Mouse (Mus musculus) gastrocnemius, postnatal 14 days (tissue): ENCODE data around the gene 6430548M08Rik. TPM values are rescaled to one million over a fixed set of nuclear protein-coding genes. Genes with fewer than 3 reads are reported as not detected.

Source experiments
- DNase-seq: peaks from one replicate; pipeline ENCODE4 v3.0.0; 2021; ENCODE audit warnings: mixed read lengths
- intact Hi-C: fragments of 180-260 bp; cut with DNase I; formaldehyde crosslinking; loops from one replicate; pipeline ENCODE4 v1.15.1; 2025; ENCODE audit warnings: low total_unique reads
- long read RNA-seq, 2 experiments: library from polyadenylated mRNA; stranded (forward); transcript quantifications; one replicate each; pipeline ENCODE4 v2.0.0; 2021
- total RNA-seq, 2 experiments: library from RNA; stranded (reverse); gene quantifications; 2 replicates each; pipeline ENCODE4 v1.2.3; 2021

6430548M08Rik gene
- total RNA-seq = 10 to 100 TPM; 16.7 to 20.3 TPM
- long read RNA-seq, experiment 1, full-length matches to known transcripts = 7 of 15 reads
- long read RNA-seq, experiment 1, partial matches to known transcripts = 7 of 15 reads
- long read RNA-seq, experiment 1, other reads (novel, unspliced or antisense) = 1 of 15 reads
- long read RNA-seq, experiment 2, full-length matches to known transcripts = 10 of 17 reads
- long read RNA-seq, experiment 2, partial matches to known transcripts = 3 of 17 reads
- long read RNA-seq, experiment 2, other reads (novel, unspliced or antisense) = 4 of 17 reads

DNA sequence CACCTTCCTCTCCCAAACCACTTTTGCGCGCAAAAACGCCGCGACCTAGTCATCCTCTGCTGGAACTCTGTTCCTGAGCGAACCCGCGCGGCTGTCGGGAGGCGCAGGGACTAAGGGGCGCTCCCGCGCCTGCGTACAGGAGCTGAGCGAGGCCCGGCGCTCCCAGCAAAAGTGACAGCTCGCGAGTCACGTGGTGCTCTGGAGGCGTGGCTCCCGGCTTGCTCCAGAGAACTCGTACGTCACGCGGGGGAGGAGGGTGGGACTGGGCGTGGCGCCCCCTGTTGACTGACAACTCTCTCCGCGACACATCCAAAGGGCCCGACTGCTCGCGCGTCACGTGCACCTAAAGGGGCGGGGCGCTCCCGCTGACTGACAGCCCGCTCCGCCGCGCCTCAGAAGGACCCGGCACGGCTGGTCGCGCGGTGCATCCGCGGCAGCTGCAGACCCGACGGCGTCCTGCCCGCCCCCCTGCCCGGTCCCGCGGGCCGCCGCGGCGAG lies at the start of gene 6430548M08Rik:
TSS of gene 6430548M08Rik (plus strand) at position 395 of the 498 bp plus-strand sequence.
- peak; percentile 100 for DNase-seq
- intact Hi-C loops = no loop called here

DNA sequence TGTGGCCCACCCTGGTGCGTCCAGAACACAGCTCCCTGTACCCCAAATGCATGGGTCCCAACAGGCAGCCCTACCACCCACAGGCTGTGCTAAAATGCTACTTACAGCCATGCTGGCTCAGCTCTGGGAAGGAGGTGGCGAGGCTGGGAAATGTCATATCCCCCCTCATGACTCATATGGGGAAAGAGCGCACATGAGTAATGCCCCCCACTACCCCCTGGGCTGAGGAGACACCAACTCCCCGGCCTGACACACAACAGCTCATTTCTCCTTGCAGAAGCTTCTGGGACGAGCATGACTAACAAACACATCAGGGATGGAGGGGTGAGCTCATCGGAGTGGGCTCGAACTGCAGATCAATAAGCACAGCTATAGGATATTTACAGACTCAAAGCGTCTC lies 48.3 kb upstream of the 6430548M08Rik start:
- intact Hi-C loops = no loop called here
- no peak for DNase-seq

GRCm38 (mm10) chr8:120066226-120066625 lies 47.7 kb upstream of the 6430548M08Rik start:
- intact Hi-C loops = no loop called here
- DNase-seq = no peak

GRCm38 (mm10) chr8:120067936-120068668 lies 45.9 kb upstream of the 6430548M08Rik start:
- DNase-seq = peak; percentile 87
- intact Hi-C loops = no loop called here

DNA sequence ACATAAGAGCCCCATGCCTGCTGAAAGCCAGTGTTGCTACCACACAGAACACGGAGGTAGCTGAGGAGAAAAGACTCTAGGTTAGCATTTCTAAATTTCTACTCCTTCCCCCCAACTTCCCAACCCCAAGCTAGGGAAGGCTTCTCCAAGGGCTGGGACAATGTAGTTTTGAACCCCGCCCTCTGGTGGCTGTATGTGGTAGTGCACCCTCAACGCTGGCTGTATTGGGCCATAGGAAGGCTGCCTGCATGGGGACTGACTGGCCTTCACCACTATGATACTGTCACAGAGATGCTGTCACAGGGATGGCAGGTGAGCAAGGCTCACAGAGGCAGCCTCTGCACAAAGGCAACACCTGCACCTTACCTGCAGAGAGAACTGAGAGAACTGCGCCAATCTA lies 42.3 kb upstream of the 6430548M08Rik start:
- peak; percentile 83 for DNase-seq
- intact Hi-C loops = loop anchor here (2.0 to 5.0 kb wide), 2 partner anchors 79 to 125 kb away; partner anchors contain the start of gene Crispld2

- DNase-seq = peak; percentile 23
- intact Hi-C loops = loop anchor here (2.0 to 5.0 kb wide), 2 partner anchors 80 to 125 kb away; partner anchors contain the start of gene Crispld2
Measured at GRCm38 (mm10) chr8:120072259-120072658, 41.7 kb upstream of the 6430548M08Rik start.

DNA sequence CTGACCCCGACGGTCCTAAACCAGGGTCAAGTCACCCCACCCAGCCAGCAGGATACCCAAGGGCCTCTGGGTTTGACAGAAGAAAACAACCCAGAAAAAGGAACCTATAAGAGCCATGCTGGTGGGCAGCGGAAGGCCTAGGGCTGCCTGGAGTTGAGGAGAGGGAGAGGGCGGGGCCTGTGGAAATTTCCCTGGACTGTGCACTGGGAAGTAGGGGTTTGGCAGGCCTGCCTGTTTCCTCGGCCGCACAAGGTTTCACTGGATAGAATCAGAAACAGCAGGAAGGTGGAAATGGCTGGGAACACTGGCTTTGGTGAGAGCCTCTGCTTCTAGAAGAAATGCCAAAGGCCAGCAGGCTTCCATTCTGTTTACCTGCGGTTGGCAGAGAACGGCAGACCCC lies 41.1 kb upstream of the 6430548M08Rik start:
- DNase-seq = peak; percentile 53
- intact Hi-C loops = loop anchor here (2.0 to 5.0 kb wide), 2 partner anchors 81 to 126 kb away; partner anchors contain the start of gene Crispld2

DNA sequence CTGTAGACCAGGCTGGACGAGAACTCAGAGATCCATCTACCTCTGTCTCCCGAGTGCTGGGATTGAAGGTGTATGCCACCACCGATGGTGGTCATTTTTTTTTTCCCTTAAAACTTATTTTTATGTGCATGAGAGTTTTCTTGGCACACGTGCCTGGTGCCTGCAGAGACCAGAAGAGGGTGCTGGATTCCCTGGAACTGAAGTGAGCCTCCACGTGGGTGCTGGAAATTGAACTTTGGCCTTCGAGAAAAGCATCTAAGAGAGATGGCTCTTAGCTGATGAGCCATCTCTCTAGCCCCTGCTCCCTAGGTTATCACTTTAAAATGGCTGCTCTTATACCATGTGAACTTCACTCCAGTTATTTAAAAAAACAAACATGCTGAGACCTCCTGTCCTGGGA lies 39.4 kb upstream of the 6430548M08Rik start:
- intact Hi-C loops = loop anchor here (5.0 kb wide), 1 partner anchor 82 kb away; the partner anchor contains the start of gene Crispld2
- no peak for DNase-seq

DNA sequence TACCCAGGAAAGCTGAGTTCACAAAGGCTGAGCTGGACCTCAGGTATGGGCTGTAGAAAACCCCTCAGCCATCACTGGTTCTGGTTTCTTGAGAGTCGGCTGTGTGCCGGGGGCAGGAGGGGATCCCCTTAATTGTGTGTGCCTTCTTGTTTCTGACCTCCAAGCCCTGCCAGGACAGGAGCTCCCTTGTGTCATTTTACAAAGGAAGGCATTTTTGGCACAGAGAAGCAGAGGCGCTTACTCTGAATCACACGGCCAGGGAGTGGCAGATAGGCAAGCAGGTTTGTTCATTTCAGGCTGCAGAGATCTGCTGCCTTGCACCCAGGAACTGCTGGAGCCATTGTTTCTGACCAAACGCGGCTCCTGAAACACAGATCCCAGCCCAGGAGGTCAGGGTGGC lies 38.6 kb upstream of the 6430548M08Rik start:
- intact Hi-C loops = no loop called here
- no peak for DNase-seq

GRCm38 (mm10) chr8:120078080-120078479 lies 35.9 kb upstream of the 6430548M08Rik start:
- DNase-seq = peak; percentile 81
- intact Hi-C loops = loop anchor here (2.0 kb wide), 1 partner anchor 135 kb away; no protein-coding TSS in a partner anchor

DNA sequence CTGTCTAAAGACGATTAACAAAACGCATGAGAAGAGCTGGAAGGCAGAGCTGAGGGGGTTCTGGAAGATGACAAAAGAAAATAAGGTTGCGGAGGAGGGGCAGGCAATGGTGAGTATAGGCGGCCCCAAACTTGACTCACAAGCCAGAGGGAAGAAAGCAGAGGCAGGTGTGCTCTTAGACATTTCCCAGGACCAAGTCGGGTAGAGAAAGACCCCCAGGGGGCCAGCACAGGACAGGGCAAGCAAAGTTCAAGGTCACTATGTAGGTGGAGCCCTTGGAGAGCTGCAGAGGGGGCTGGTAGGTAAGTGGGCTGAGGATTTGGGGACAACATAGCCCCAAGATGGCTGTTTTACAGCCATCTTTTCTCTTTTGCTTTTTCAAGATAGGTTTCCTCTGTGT lies 34.6 kb upstream of the 6430548M08Rik start:
- DNase-seq = no peak
- intact Hi-C loops = loop anchor here (2.0 kb wide), 1 partner anchor 137 kb away; no protein-coding TSS in a partner anchor

- DNase-seq = no peak
Measured at GRCm38 (mm10) chr8:120083261-120083660, 30.7 kb upstream of the 6430548M08Rik start.

GRCm38 (mm10) chr8:120084783-120085182 lies 29.2 kb upstream of the 6430548M08Rik start:
- no peak for DNase-seq
- intact Hi-C loops = loop anchor here (10.0 kb wide), 1 partner anchor 300 kb away; no protein-coding TSS in a partner anchor

More at GRCm38 (mm10) chr8:120083261-120083660, 30.7 kb upstream of the 6430548M08Rik start:
- intact Hi-C loops = loop anchor here (10.0 kb wide), 1 partner anchor 298 kb away; no protein-coding TSS in a partner anchor

DNA sequence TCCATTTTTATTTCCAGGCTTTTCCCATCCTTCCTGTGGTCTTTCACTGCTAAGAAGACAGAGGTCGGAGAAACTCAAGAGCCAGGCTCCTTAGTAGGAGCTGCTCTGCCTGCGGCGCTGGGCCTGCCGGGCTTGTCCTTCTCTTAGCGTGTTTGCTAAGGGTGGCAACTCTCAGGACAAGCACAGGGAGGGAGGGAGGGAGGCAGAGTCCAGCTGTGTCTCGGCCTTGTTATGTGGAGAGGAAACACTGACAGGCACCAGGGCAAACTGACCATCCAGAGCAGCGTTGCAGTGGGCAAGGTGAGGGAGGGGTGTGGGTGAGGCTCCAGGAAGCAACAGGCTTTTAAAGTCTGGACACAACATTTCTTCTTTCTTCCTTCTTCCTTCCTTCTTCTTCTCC lies 24.4 kb upstream of the 6430548M08Rik start:
- intact Hi-C loops = loop anchor here (10.0 kb wide), 1 partner anchor 305 kb away; no protein-coding TSS in a partner anchor
- DNase-seq = no peak

DNA sequence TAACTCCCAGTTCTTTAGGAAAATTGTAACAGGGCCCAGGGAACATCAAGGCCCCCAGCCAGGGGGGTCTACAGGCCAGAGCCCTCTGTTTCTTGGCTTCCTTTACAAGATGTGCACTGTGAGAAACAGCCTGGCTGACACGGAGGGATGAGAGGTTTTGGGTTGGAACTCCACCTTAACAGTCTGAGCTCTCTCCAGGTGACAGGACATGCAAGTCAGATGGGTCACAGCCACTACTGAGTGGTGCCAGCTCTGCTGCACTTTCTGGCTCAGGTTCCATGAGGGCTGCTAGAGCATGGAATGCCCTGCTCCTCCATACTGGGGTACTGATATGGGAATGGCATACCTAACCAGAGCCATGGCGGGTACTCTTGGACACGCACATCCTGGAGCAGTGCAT lies 22.9 kb upstream of the 6430548M08Rik start:
- intact Hi-C loops = no loop called here
- DNase-seq = no peak

GRCm38 (mm10) chr8:120093103-120093502 lies 20.8 kb upstream of the 6430548M08Rik start:
- intact Hi-C loops = no loop called here
- no peak for DNase-seq

DNA sequence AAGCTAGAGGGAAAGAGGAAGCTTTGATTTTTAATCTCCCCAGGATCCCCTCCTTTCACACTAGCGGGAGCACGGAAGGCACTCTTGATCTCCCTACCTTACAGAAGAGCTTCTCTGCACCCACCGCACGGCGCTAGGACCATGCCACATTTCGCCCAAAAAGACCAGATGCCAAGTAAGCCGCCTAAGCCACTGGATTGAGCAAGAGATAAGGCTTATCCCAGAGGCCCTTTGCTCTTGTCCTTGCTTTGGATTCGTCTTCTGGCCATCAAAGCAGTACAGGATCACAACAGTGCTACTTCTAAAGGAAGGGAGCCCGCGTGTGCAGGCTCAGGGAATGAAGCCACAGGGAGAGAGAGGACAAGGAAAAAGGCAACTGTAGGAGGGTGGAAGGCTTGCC lies 19.2 kb upstream of the 6430548M08Rik start:
- intact Hi-C loops = no loop called here
- no peak for DNase-seq

- no peak for DNase-seq
- intact Hi-C loops = no loop called here
Measured at GRCm38 (mm10) chr8:120096486-120096885, 17.5 kb upstream of the 6430548M08Rik start.

GRCm38 (mm10) chr8:120100388-120101067 lies 13.4 kb upstream of the 6430548M08Rik start:
- no peak for DNase-seq
- intact Hi-C loops = no loop called here
